Mouse (Mus musculus): ENCODE measurements around the gene Adipoq. TPM values are rescaled to one million over a fixed set of nuclear protein-coding genes. Genes with fewer than 3 reads are reported as not detected.
A peak's percentile ranks its signal among the peaks of the same experiment; 100 is the strongest.

The Adipoq gene
- total and polyA plus RNA-seq, 3 experiments: not detected

DNA sequence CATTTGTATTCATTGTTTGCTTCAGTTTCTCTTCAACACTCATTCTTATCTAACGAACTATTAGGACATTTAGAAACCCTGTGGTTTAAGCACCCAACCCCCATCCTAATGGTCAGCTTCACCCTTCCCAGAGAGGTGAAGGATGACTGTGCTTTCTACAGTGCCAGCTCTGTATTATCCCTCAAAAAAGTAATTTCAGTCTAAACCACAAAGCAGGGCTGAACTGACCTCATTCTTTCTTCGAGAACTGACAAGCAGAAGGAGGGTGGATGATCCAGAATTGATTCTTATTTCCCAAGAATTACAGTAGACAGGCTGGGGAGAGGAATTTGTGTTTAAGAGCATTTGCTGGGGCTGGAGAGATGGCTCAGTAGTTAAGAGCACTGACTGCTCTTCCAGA, 13.4 kb downstream of the Adipoq start:
- no peak for DNase-seq (ENCODE audit: low read depth, low spot score)
- TF ChIP-seq ZC3H11A (IDR thresholded peaks at IDR 0.05; ENCODE audit: low read depth, low read length) (no peak), ELF1 (IDR thresholded peaks at IDR 0.05; ENCODE audit: low read depth, low read length) (no peak), HCFC1 (IDR thresholded peaks at IDR 0.05; ENCODE audit: low read depth, low read length) (no peak), EP300 (IDR thresholded peaks at IDR 0.05; ENCODE audit: low read depth in 1 of 2, low read length in 2 of 2) (no peak), ZKSCAN1 (IDR thresholded peaks at IDR 0.05; ENCODE audit: low read depth, low read length) (no peak)
- Histone ChIP-seq H3K9ac (ENCODE audit: control insufficient read depth, low read depth, low read length, poor library complexity, severe bottlenecking) (no peak overlapping the region), H3K4me1 (ENCODE audit: control insufficient read depth in 1 of 2, insufficient read depth in 2 of 2, low read length in 2 of 2) (no peaks in the 10 kb centered on the region; a peak in 1 of 4 replicates), H3K27me3 (ENCODE audit: control insufficient read depth in 1 of 2, insufficient read depth in 2 of 2, low read length in 2 of 2) (no peaks in the 10 kb centered on the region), H3K27ac (ENCODE audit: control insufficient read depth, low read depth, low read length) (no peak overlapping the region), H3K4me3 (ENCODE audit: control insufficient read depth in 1 of 2, insufficient read depth in 1 of 2, low read depth in 2 of 2, low read length in 2 of 2) (no peak overlapping the region), H3K9me3 (replicated peaks; ENCODE audit: insufficient read depth, low read length) (no peaks in the 10 kb centered on the region), H3K79me2 (ENCODE audit: control insufficient read depth, insufficient read depth, low read length, poor library complexity) (no peaks in the 10 kb centered on the region), H3K36me3 (ENCODE audit: control insufficient read depth in 1 of 2, insufficient read depth in 2 of 2, low read length in 2 of 2) (no peaks in the 10 kb centered on the region)

DNA sequence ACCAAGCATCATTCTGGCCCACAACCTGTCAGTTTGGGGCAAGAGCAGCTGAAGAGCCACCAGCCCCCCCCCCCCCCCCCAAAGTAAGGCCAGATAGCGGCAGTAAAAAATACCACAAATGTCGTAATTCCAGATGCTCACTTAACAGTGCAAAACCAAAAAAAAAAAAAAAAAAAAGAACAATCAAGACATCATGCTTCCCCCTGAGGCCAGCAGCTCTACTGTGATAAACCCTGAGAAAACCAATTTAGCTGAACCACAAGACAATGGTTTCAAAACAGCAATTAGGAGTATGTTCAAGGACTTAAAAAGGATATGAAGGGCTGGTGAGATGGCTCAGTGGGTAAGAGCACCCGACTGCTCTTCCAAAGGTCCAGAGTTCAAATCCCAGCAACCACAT, 15.8 kb downstream of the Adipoq start:
- TF ChIP-seq EP300 (IDR thresholded peaks at IDR 0.05; ENCODE audit: low read depth in 1 of 2, low read length in 2 of 2) (peak in 1 of 2 experiments; percentile 23; a peak in 1 of 4 replicates), ETS1 (IDR thresholded peaks at IDR 0.05; ENCODE audit: low read depth, low read length) (0 out of 2 replicates have a peak, but pooled peaks have one; percentile 30), MEF2A (IDR thresholded peaks at IDR 0.05; ENCODE audit: extremely low read depth, insufficient replicate concordance, low read depth, low read length, poor library complexity, severe bottlenecking) (no peak), USF2 (IDR thresholded peaks at IDR 0.05; ENCODE audit: borderline replicate concordance in 1 of 2, insufficient read depth in 1 of 2, low read depth in 1 of 2, low read length in 2 of 2) (no peak), TBP (IDR thresholded peaks at IDR 0.05; ENCODE audit: low read depth, low read length) (peak; percentile 54), ZNF384 (IDR thresholded peaks at IDR 0.05; ENCODE audit: low read depth, low read length) (peak; percentile 79)
- H3K4me1 ChIP-seq (ENCODE audit: control insufficient read depth in 1 of 2, insufficient read depth in 2 of 2, low read length in 2 of 2): no peaks in the 10 kb centered on the region; a peak in 1 of 4 replicates
- no peaks in the 10 kb centered on the region for H3K9me3 ChIP-seq (replicated peaks; ENCODE audit: insufficient read depth, low read length)
- no peaks in the 10 kb centered on the region for H3K79me2 ChIP-seq (ENCODE audit: control insufficient read depth, insufficient read depth, low read length, poor library complexity)
- no peak overlapping the region for H3K4me3 ChIP-seq (ENCODE audit: control insufficient read depth in 1 of 2, insufficient read depth in 1 of 2, low read depth in 2 of 2, low read length in 2 of 2)
- H3K27ac ChIP-seq (ENCODE audit: control insufficient read depth, low read depth, low read length): no peak overlapping the region
- DNase-seq (ENCODE audit: low read depth, low spot score): peak; percentile 26
- H3K27me3 ChIP-seq (ENCODE audit: control insufficient read depth in 1 of 2, insufficient read depth in 2 of 2, low read length in 2 of 2): no peaks in the 10 kb centered on the region
- H3K9ac ChIP-seq (ENCODE audit: control insufficient read depth, low read depth, low read length, poor library complexity, severe bottlenecking): no peak overlapping the region
- H3K36me3 ChIP-seq (ENCODE audit: control insufficient read depth in 1 of 2, insufficient read depth in 2 of 2, low read length in 2 of 2): no peaks in the 10 kb centered on the region

DNA sequence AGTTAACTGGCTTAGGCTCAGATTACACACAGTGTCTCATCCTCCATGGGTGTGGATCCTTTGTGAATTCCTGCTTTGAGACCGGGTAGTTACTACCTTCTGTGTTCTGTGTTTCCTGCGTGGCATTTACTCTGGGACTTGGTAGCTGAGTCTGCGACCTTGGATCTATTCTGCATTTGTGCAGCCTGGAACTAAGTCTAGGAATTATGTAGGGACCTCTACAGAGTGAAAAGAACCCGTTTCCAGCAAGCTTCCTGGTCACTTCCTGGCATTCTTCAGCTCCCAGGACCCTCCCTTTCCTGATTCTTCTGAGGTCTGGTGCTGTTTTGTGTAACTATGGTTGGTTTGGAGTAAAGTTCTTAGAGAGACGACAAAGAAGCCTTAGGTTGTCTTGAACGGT, 18.1 kb downstream of the Adipoq start:
- no peaks in the 10 kb centered on the region for H3K79me2 ChIP-seq (ENCODE audit: control insufficient read depth, insufficient read depth, low read length, poor library complexity)
- H3K27me3 ChIP-seq (ENCODE audit: control insufficient read depth in 1 of 2, insufficient read depth in 2 of 2, low read length in 2 of 2): no peaks in the 10 kb centered on the region
- no peak overlapping the region for H3K4me3 ChIP-seq (ENCODE audit: control insufficient read depth in 1 of 2, insufficient read depth in 1 of 2, low read depth in 2 of 2, low read length in 2 of 2)
- H3K27ac ChIP-seq (ENCODE audit: control insufficient read depth, low read depth, low read length): no peak overlapping the region
- H3K9ac ChIP-seq (ENCODE audit: control insufficient read depth, low read depth, low read length, poor library complexity, severe bottlenecking): no peak overlapping the region
- H3K9me3 ChIP-seq (replicated peaks; ENCODE audit: insufficient read depth, low read length): no peaks in the 10 kb centered on the region
- H3K4me1 ChIP-seq (ENCODE audit: control insufficient read depth in 1 of 2, insufficient read depth in 2 of 2, low read length in 2 of 2): no peaks in the 10 kb centered on the region; a peak in 1 of 4 replicates
- DNase-seq (ENCODE audit: low read depth, low spot score): no peak
- H3K36me3 ChIP-seq (ENCODE audit: control insufficient read depth in 1 of 2, insufficient read depth in 2 of 2, low read length in 2 of 2): no peaks in the 10 kb centered on the region
- TF ChIP-seq CTCF (IDR thresholded peaks at IDR 0.05 in 2 of 3, conservative IDR thresholded peaks at IDR 0.05 in 1 of 3; ENCODE audit: control insufficient read depth in 1 of 3, insufficient read depth in 1 of 3, low read depth in 2 of 3, low read length in 3 of 3, poor library complexity in 1 of 3, severe bottlenecking in 1 of 3) (no peak), MEF2A (IDR thresholded peaks at IDR 0.05; ENCODE audit: extremely low read depth, insufficient replicate concordance, low read depth, low read length, poor library complexity, severe bottlenecking) (no peak), RAD21 (IDR thresholded peaks at IDR 0.05; ENCODE audit: low read depth, low read length) (no peak), MAZ (IDR thresholded peaks at IDR 0.05; ENCODE audit: low read depth, low read length) (no peak), CHD1 (IDR thresholded peaks at IDR 0.05; ENCODE audit: low read depth, low read length) (no peak), UBTF (IDR thresholded peaks at IDR 0.05; ENCODE audit: borderline replicate concordance, insufficient read depth, low read depth, low read length) (no peak), MYC (IDR thresholded peaks at IDR 0.05; ENCODE audit: low read depth, low read length) (no peak), NRF1 (IDR thresholded peaks at IDR 0.05; ENCODE audit: insufficient read depth, low read depth, low read length, poor library complexity, severe bottlenecking) (no peak), USF2 (IDR thresholded peaks at IDR 0.05; ENCODE audit: borderline replicate concordance in 1 of 2, insufficient read depth in 1 of 2, low read depth in 1 of 2, low read length in 2 of 2) (no peak), CHD2 (IDR thresholded peaks at IDR 0.05; ENCODE audit: low read length) (no peak), GABPA (IDR thresholded peaks at IDR 0.05; ENCODE audit: low read depth, low read length) (no peak), TCF12 (IDR thresholded peaks at IDR 0.05; ENCODE audit: low read depth, low read length) (no peak), ZMIZ1 (IDR thresholded peaks at IDR 0.05; ENCODE audit: low read depth, low read length) (no peak), ETS1 (IDR thresholded peaks at IDR 0.05; ENCODE audit: low read depth, low read length) (no peak), JUND (IDR thresholded peaks at IDR 0.05; ENCODE audit: low read depth, low read length) (no peak), GATA1 (IDR thresholded peaks at IDR 0.05; ENCODE audit: low read depth, low read length) (no peak), BHLHE40 (IDR thresholded peaks at IDR 0.05; ENCODE audit: borderline replicate concordance, low read depth, low read length) (no peak)

Data from MEL (cell line).